Mouse (Mus musculus): ENCODE data around the gene Ifit2. TPM values are rescaled to one million over a fixed set of nuclear protein-coding genes. Genes with fewer than 3 reads are reported as not detected.
"Not testable (repeated sequence)": the region's sequence is repeated elsewhere in the genome, so short reads cannot be mapped to it uniquely, and the experiment has no call there.

The Ifit2 gene
- polyA plus RNA-seq, 1 experiment from 2014 or later, result 8.0 TPM

DNA sequence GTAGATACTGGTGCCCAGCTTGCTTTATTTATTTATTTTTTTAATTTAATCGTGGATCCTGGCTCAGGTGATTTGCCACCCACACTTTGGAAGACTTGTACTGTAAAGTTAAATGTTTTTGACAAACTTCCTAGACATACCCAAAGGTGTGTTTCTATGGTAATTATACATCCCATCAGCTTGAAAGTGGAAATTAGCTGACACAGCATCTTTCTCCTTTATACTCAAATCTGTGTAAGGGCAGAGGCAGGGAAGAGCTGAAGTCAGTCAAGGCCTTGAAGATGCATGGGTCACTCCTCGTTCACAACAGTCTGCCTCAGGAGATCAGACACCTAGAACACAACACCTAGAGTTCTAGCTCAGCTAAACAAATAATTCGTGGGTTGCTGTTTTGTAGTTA, 59.6 kb downstream of the Ifit2 start:
- not testable (repeated sequence) for DNase-seq (ENCODE audit: low spot score); H3K27ac ChIP-seq (replicated peaks); H3K4me1 ChIP-seq; H3K4me3 ChIP-seq; H3K36me3 ChIP-seq (replicated peaks); H3K9me3 ChIP-seq; H3K27me3 ChIP-seq (replicated peaks; ENCODE audit: low read depth, poor library complexity, severe bottlenecking)
- 69% methylated on average over 3 of the region's 3 CpGs for WGBS

- not testable (repeated sequence) for H3K27me3 ChIP-seq (replicated peaks; ENCODE audit: low read depth, poor library complexity, severe bottlenecking); H3K4me1 ChIP-seq; H3K4me3 ChIP-seq; DNase-seq (ENCODE audit: low spot score); H3K36me3 ChIP-seq (replicated peaks); H3K9me3 ChIP-seq; H3K27ac ChIP-seq (replicated peaks)
- WGBS, result 91% methylated on average over 6 of the region's 11 CpGs
Observed at GRCm38 (mm10) chr19:34612243-34613001, 61.9 kb downstream of the Ifit2 start.

DNA sequence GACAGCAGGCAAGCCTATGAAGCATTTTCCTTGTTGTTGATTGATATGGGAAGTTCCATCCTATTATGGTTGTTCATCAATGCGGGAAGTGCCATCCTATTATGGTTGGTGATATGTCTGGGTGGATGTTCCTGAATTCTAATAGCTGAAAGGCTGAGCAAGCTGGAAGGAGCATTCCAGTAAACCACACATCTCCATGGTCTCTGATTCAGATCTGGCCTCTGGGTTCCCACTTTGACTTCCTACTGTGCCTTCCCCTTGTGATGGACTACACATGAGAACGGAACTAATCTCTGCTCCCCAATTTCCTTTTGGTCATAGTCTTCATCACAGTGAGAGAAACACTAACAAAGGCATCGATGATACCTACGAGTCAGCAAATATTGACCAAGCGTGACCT, 70.4 kb downstream of the Ifit2 start:
- Histone ChIP-seq H3K4me3 (no peak overlapping the region), H3K36me3 (replicated peaks) (no peaks in the 10 kb centered on the region), H3K9me3 (no peaks in the 10 kb centered on the region), H3K4me1 (no peaks in the 10 kb centered on the region), H3K27ac (replicated peaks) (no peak overlapping the region), H3K27me3 (replicated peaks; ENCODE audit: low read depth, poor library complexity, severe bottlenecking) (no peaks in the 10 kb centered on the region)
- 90% methylated on average over 5 of the region's 5 CpGs for WGBS
- no peak for DNase-seq (ENCODE audit: low spot score)

- no peaks in the 10 kb centered on the region for H3K27me3 ChIP-seq (replicated peaks; ENCODE audit: low read depth, poor library complexity, severe bottlenecking)
Observed at GRCm38 (mm10) chr19:34623781-34624180, 73.3 kb downstream of the Ifit2 start.

DNA sequence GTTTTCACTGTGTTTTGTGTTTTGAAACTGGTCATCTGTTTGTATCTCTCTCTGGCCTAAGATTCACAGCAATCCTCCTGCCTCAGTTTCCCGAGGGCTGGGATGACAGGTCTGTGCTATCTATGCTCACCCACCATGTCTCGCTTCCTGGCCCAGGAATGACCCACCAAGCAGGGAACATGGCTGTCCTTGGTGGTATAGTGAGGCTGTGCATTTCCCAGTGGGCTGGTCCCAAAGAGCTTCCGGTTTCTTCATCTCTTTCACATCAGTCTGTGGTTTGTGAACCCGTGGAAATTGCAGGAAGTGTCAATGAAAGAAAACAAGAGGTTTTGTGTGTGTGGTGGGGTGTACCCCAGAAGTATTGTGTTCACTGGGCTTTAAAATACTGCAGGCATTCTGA, 74.2 kb downstream of the Ifit2 start:
- Histone ChIP-seq H3K27ac (replicated peaks) (no peak overlapping the region), H3K36me3 (replicated peaks) (no peaks in the 10 kb centered on the region), H3K27me3 (replicated peaks; ENCODE audit: low read depth, poor library complexity, severe bottlenecking) (no peaks in the 10 kb centered on the region), H3K9me3 (no peaks in the 10 kb centered on the region), H3K4me3 (no peak overlapping the region), H3K4me1 (no peaks in the 10 kb centered on the region)
- DNase-seq (ENCODE audit: low spot score), result no peak
- 81% methylated on average over 4 of the region's 4 CpGs for WGBS

More at GRCm38 (mm10) chr19:34623781-34624180, 73.3 kb downstream of the Ifit2 start:
- Histone ChIP-seq H3K9me3 (no peaks in the 10 kb centered on the region), H3K4me3 (no peak overlapping the region), H3K27ac (replicated peaks) (no peak overlapping the region), H3K36me3 (replicated peaks) (no peaks in the 10 kb centered on the region), H3K4me1 (no peaks in the 10 kb centered on the region)
- DNase-seq (ENCODE audit: low spot score), result no peak
- WGBS, result 95% methylated on average over 6 of the region's 6 CpGs

Other genes starting within 250 kb of the Ifit2 start
- gene Ch25h, start 75.5 kb upstream of the Ifit2 start, polyA plus RNA-seq (2016; fragmentation: Nextera tagmentation; extraction: Ambion mirVana), result 0.25 and 0.72 TPM in 2 replicates
- gene Lipa, start 23.2 kb upstream of the Ifit2 start, polyA plus RNA-seq (2016; fragmentation: Nextera tagmentation; extraction: Ambion mirVana), result 22.6 and 25.5 TPM in 2 replicates
- 0.14 and 0.46 TPM in 2 replicates for gene Ifit3, start 32.8 kb downstream of the Ifit2 start, polyA plus RNA-seq (2016; fragmentation: Nextera tagmentation; extraction: Ambion mirVana)
- 0.11 and 0.12 TPM in 2 replicates for gene Ifit1bl1, start 51.3 kb downstream of the Ifit2 start, polyA plus RNA-seq (2016; fragmentation: Nextera tagmentation; extraction: Ambion mirVana)
- not detected in 2 replicates for gene Ifit3b, start 57.3 kb downstream of the Ifit2 start, polyA plus RNA-seq (2016; fragmentation: Nextera tagmentation; extraction: Ambion mirVana)
- 0.05 TPM in 1 of 2 replicates, not detected in the other for gene Ifit1bl2, start 90.0 kb downstream of the Ifit2 start, polyA plus RNA-seq (2016; fragmentation: Nextera tagmentation; extraction: Ambion mirVana)
- gene Ifit1, start 90.2 kb downstream of the Ifit2 start, polyA plus RNA-seq (2016; fragmentation: Nextera tagmentation; extraction: Ambion mirVana), result 0.16 and 0.26 TPM in 2 replicates
- gene Slc16a12, start 196.6 kb downstream of the Ifit2 start, polyA plus RNA-seq (2016; fragmentation: Nextera tagmentation; extraction: Ambion mirVana), result 0.49 and 0.75 TPM in 2 replicates

Data from embryonic facial prominence, embryonic 10.5 days (tissue).